In genomic region chr14:33322661-33323088, GRCm38 (mm10) we compare ENCODE assay signal across 7 mouse cellular contexts.
A peak's percentile ranks its signal among the peaks of the same experiment; 100 is the strongest.
DNase-seq lines count a peak whose midpoint lies in the region; ATAC-seq and TF ChIP-seq lines count a peak whose summit lies in the region.

No protein-coding gene starts in this region.

- no peak overlapping the region for H3K27ac ChIP-seq in kidney, adult 2 months (ENCODE audit: insufficient read depth, low read depth, low read length)
- H3K27ac ChIP-seq in liver, embryonic 11.5 days (ENCODE audit: low read depth, low read length): no peak overlapping the region

- ATAC-seq in liver, embryonic 11.5 days (replicated peaks; ENCODE audit: low FRiP score): 0 out of 2 replicates have a peak, but pooled peaks have one; percentile 19

- no peak for TF ChIP-seq POLR2A in kidney, adult 2 months (IDR thresholded peaks at IDR 0.05; ENCODE audit: low read depth, low read length)

- H3K9me3 ChIP-seq in liver, embryonic 11.5 days (ENCODE audit: control insufficient read depth, low read length): no peaks in the 10 kb centered on the region

- DNase-seq in 416B (ENCODE audit: low read depth): peak; percentile 49
- peak; percentile 17 for DNase-seq in CD4-positive helper T cell, adult 2 months (ENCODE audit: low read depth, low spot score)
- peak; percentile 41 for DNase-seq in c-Kit-positive CD71-negative TER-119-negative erythroid progenitor cells, embryonic 14.5 days (ENCODE audit: low read depth)
- DNase-seq in forelimb bud, embryonic 11.5 days (ENCODE audit: low read depth, low spot score): peak; percentile 76
- peak; percentile 90 for DNase-seq in kidney, adult 2 months
- peak; percentile 58 for DNase-seq in liver, embryonic 11.5 days (ENCODE audit: low spot score)
- peak; percentile 90 for DNase-seq in retina, embryonic 14.5 days (ENCODE audit: low spot score)

- H3K4me2 ChIP-seq in liver, embryonic 11.5 days: 0 out of 2 replicates have a peak overlapping the region, but pooled peaks have one; percentile 3

- H3K9ac ChIP-seq in liver, embryonic 11.5 days (ENCODE audit: low read depth, low read length): no peak overlapping the region

- no peak overlapping the region for H3K4me3 ChIP-seq in kidney, adult 2 months (ENCODE audit: insufficient read depth, low read depth, low read length)
- H3K4me3 ChIP-seq in liver, embryonic 11.5 days (ENCODE audit: low read depth, low read length): no peak overlapping the region

- WGBS in kidney, adult 2 months: 29% methylated on average over 7 of the region's 7 CpGs
- WGBS in liver, embryonic 11.5 days: 23% methylated on average over 7 of the region's 7 CpGs

- H3K27me3 ChIP-seq in kidney, adult 2 months (replicated peaks; ENCODE audit: control insufficient read depth, insufficient read depth, low read length): no peaks in the 10 kb centered on the region
- peaks cover 28% of the 10 kb centered on the region for H3K27me3 ChIP-seq in liver, embryonic 11.5 days (replicated peaks; ENCODE audit: control insufficient read depth, insufficient read depth, low read length)

- peak; percentile 69 for TF ChIP-seq CTCF in kidney, adult 2 months (conservative IDR thresholded peaks at IDR 0.05; ENCODE audit: insufficient read depth, insufficient read length, low read depth, low read length)

- H3K36me3 ChIP-seq in kidney, adult 2 months (ENCODE audit: control insufficient read depth, insufficient read depth, low read length): no peaks in the 10 kb centered on the region
- no peaks in the 10 kb centered on the region for H3K36me3 ChIP-seq in liver, embryonic 11.5 days (ENCODE audit: control insufficient read depth, insufficient read depth, low read length)

- peaks cover 11% of the 10 kb centered on the region for H3K4me1 ChIP-seq in kidney, adult 2 months (ENCODE audit: control insufficient read depth, insufficient read depth, low read length)
- no peaks in the 10 kb centered on the region; the same call in 1 of the 2 replicates for H3K4me1 ChIP-seq in liver, embryonic 11.5 days (replicated peaks; ENCODE audit: control insufficient read depth, insufficient read depth, low read length)

Comparison
In these comparisons a context has a peak if more than half of its experiments do, and no peak if none do; other contexts are left out.
1. DNase-seq: peak in every context shown above with its lines; median percentile 90 in kidney, adult 2 months; 90 in retina, embryonic 14.5 days; 76 in forelimb bud, embryonic 11.5 days; 58 in liver, embryonic 11.5 days; 49 in 416B; 41 in c-Kit-positive CD71-negative TER-119-negative erythroid progenitor cells, embryonic 14.5 days; 17 in CD4-positive helper T cell, adult 2 months.